Mouse (Mus musculus) liver, embryonic 14.5 days (tissue): ENCODE results near the gene Fam135a. TPM values are rescaled to one million over a fixed set of nuclear protein-coding genes. Genes with fewer than 3 reads are reported as not detected.

Experiments
- ATAC-seq: fragments of 200-750 bp; cut with Nextera tagmentation; 2 replicates; pipeline ENCODE4 v1.8.0; 2017; ENCODE audit warnings: moderate number of reproducible peaks, mild to moderate bottlenecking, moderate library complexity; ENCODE audit not compliant: insufficient read depth
- DNase-seq, 3 experiments: peaks; one replicate each; pipeline ENCODE4 v3.0.0-alpha.2; 2012 to 2013; ENCODE audit warnings: low read depth in 3 of 3, low spot score in 3 of 3
- H3K27ac ChIP-seq: fragments of 300-500 bp; sonication (generic); 2 replicates; pipeline ENCODE4 v1.5.1; 2014; ENCODE audit warnings: moderate library complexity, mild to moderate bottlenecking, control low read depth, inconsistent platforms
- H3K27me3 ChIP-seq: fragments of 300-500 bp; sonication (generic); 2 replicates; pipeline ENCODE4 v1.6.1; 2014; ENCODE audit warnings: mild to moderate bottlenecking, low read length, moderate library complexity; ENCODE audit not compliant: control insufficient read depth, insufficient read depth
- H3K36me3 ChIP-seq: fragments of 300-500 bp; sonication (generic); replicated peaks from 2 replicates; pipeline ENCODE4 v1.6.1; 2014; ENCODE audit warnings: low read depth; ENCODE audit not compliant: control insufficient read depth, insufficient read depth
- H3K4me1 ChIP-seq, 2 experiments: fragments of 200-500 bp in 1 of 2; fragments of 300-500 bp in 1 of 2; sonication (generic) in 1 of 2; replicated peaks; 2 replicates each; pipeline ENCODE4 v1.6.1; 2012 to 2014; ENCODE audit warnings: antibody characterized with exemption in 1 of 2, inconsistent platforms in 1 of 2, low read length in 1 of 2; ENCODE audit not compliant: control insufficient read depth in 2 of 2, insufficient read depth in 2 of 2
- H3K4me2 ChIP-seq: fragments of 300-500 bp; sonication (generic); 2 replicates; pipeline ENCODE4 v1.6.1; 2014; ENCODE audit warnings: low read depth, mild to moderate bottlenecking, control low read depth, moderate library complexity
- H3K4me3 ChIP-seq, 2 experiments: fragments of 200-500 bp in 1 of 2; fragments of 300-500 bp in 1 of 2; sonication (generic) in 1 of 2; 2 replicates each; pipeline ENCODE4 v1.5.1; 2012 to 2014; ENCODE audit warnings: low read depth in 2 of 2, low read length in 2 of 2, mild to moderate bottlenecking in 2 of 2, control low read depth in 1 of 2, inconsistent platforms in 1 of 2, moderate library complexity in 1 of 2; ENCODE audit not compliant: insufficient read depth in 1 of 2
- H3K9ac ChIP-seq: fragments of 300-500 bp; sonication (generic); replicated peaks from 2 replicates; pipeline ENCODE4 v1.6.1; 2014; ENCODE audit warnings: mild to moderate bottlenecking, control low read depth, moderate library complexity
- H3K9me3 ChIP-seq: fragments of 300-500 bp; sonication (generic); 2 replicates; pipeline ENCODE4 v1.6.1; 2016; ENCODE audit warnings: low read length, mixed read lengths; ENCODE audit not compliant: control insufficient read depth
- CTCF ChIP-seq: IDR thresholded peaks from 2 replicates; pipeline ENCODE4 v1.5.1; 2016; ENCODE audit warnings: antibody characterized with exemption, low read depth, control low read depth
- EP300 ChIP-seq: IDR thresholded peaks from 2 replicates; pipeline ENCODE4 v1.6.1; 2016; ENCODE audit warnings: antibody characterized with exemption, low read depth
- WGBS: fragments of 180-500 bp; shearing (Covaris S2); extraction: QIAGEN DNeasy Blood & Tissue Kit; methylation state at CpG from one replicate; pipeline ENCODE4 v1.1.7; 2014; ENCODE audit not compliant: insufficient replicate concordance; 5-methylcytosine and 5-hydroxymethylcytosine counted together
- polyA plus RNA-seq, 2 experiments: library from polyadenylated mRNA; depleted of rRNA in 1 of 2; stranded (reverse) in 1 of 2; unstranded in 1 of 2; fragments of >200 nt; fragmentation: Nextera tagmentation in 1 of 2; extraction: Ambion mirVana in 1 of 2; gene quantifications; 2 replicates each; pipeline versions ENCODE4 v1.2.1 to v1.2.3; 2012 to 2014

Fam135a gene
- polyA plus RNA-seq, 2 experiments, result 3.3 to 5.1 TPM

DNA sequence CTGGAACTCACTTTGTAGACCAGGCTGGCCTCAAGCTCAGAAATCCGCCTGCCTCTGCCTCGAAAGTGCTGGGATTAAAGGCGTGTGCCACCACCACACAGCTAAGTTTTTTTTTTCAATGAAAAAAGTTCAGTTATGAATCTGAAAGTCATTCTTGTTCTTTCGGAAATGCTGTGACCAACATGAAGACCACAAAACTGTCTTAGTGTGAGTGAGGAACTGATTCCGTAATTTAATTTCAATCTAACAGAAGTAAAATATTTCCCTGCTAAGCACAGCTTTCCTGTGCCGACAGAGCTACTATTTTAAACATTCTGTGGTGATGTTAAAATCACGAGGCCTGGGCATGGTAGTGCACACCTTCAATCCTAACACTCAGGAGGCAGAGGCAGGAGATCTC lies 7.7 kb downstream of the Fam135a start:
- Histone ChIP-seq H3K27ac (no peak overlapping the region), H3K36me3 (no peaks in the 10 kb centered on the region), H3K27me3 (no peaks in the 10 kb centered on the region), H3K4me2 (no peak overlapping the region), H3K4me3 (no peak overlapping the region), H3K9me3 (no peaks in the 10 kb centered on the region), H3K4me1 (no peaks in the 10 kb centered on the region), H3K9ac (no peak overlapping the region)
- ATAC-seq (no peak), DNase-seq (no peak)
- no peak for TF ChIP-seq CTCF
- TF ChIP-seq EP300, result no peak
- WGBS, result 57% methylated on average over 7 of the region's 7 CpGs

DNA sequence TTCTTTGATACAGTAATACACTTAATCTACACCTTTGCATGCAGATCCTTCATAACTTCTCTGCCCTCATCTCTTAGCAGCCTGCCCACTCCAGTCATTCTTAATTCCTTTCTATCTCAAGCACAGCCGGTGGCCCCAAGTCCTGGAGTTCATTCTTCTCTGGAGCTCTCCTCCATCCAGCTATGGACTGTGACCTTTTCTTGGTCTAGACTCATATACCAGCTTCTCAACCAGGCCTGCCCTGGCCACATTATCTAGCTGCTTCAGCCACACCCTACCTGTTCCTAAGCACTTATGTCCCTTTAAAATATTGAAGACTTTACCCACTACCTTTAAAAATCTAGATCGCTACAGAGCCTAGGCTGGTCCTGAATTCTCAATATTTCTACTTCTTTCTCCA lies 9.5 kb downstream of the Fam135a start:
- Histone ChIP-seq H3K27me3 (no peaks in the 10 kb centered on the region), H3K27ac (no peak overlapping the region), H3K9ac (no peak overlapping the region), H3K9me3 (no peaks in the 10 kb centered on the region), H3K4me1 (no peaks in the 10 kb centered on the region), H3K4me3 (no peak overlapping the region), H3K4me2 (no peak overlapping the region), H3K36me3 (no peaks in the 10 kb centered on the region)
- 70% methylated on average over 2 of the region's 2 CpGs for WGBS
- TF ChIP-seq CTCF (no peak), EP300 (no peak)
- ATAC-seq, result no peak
- DNase-seq, result no peak

- Histone ChIP-seq H3K4me1 (no peaks in the 10 kb centered on the region), H3K27me3 (no peaks in the 10 kb centered on the region), H3K27ac (no peak overlapping the region), H3K9me3 (no peaks in the 10 kb centered on the region), H3K4me2 (no peak overlapping the region), H3K4me3 (no peak overlapping the region), H3K9ac (no peak overlapping the region), H3K36me3 (no peaks in the 10 kb centered on the region)
- WGBS, result 48% methylated on average over 5 of the region's 5 CpGs
- ATAC-seq, result no peak
- no peak for TF ChIP-seq EP300
- TF ChIP-seq CTCF, result no peak
- no peak for DNase-seq
Measured at GRCm38 (mm10) chr1:24090094-24090493, 10.0 kb downstream of the Fam135a start.

GRCm38 (mm10) chr1:24086176-24086575 lies 14.0 kb downstream of the Fam135a start:
- DNase-seq (no peak), ATAC-seq (no peak)
- no peaks in the 10 kb centered on the region for H3K36me3 ChIP-seq
- no peak overlapping the region for H3K4me2 ChIP-seq
- 64% methylated on average over 3 of the region's 3 CpGs for WGBS
- H3K9ac ChIP-seq, result no peak overlapping the region
- H3K9me3 ChIP-seq, result no peaks in the 10 kb centered on the region
- no peak overlapping the region for H3K27ac ChIP-seq
- TF ChIP-seq EP300, result no peak
- TF ChIP-seq CTCF, result no peak
- H3K27me3 ChIP-seq, result no peaks in the 10 kb centered on the region
- no peak overlapping the region for H3K4me3 ChIP-seq
- H3K4me1 ChIP-seq, result no peaks in the 10 kb centered on the region

- H3K4me1 ChIP-seq, result no peaks in the 10 kb centered on the region
- H3K9me3 ChIP-seq, result no peaks in the 10 kb centered on the region
- H3K9ac ChIP-seq, result no peak overlapping the region
- H3K4me2 ChIP-seq, result no peak overlapping the region
- DNase-seq, result no peak
- TF ChIP-seq CTCF (no peak), EP300 (no peak)
- H3K4me3 ChIP-seq, result no peak overlapping the region
- no peaks in the 10 kb centered on the region for H3K36me3 ChIP-seq
- H3K27me3 ChIP-seq, result no peaks in the 10 kb centered on the region
- 73% methylated on average over 2 of the region's 2 CpGs for WGBS
- no peak overlapping the region for H3K27ac ChIP-seq
- no peak for ATAC-seq
Measured at GRCm38 (mm10) chr1:24074396-24074795, 25.7 kb downstream of the Fam135a start.
